Mouse (Mus musculus): ENCODE results near the gene Ephx1. TPM values are rescaled to one million over a fixed set of nuclear protein-coding genes. Genes with fewer than 3 reads are reported as not detected.
"Not testable (repeated sequence)": the region's sequence is repeated elsewhere in the genome, so short reads cannot be mapped to it uniquely, and the experiment has no call there.

Ephx1 gene
- polyA plus RNA-seq, 3 experiments from 2014 or later, result 40.9 to 267 (median 215) TPM

GRCm38 (mm10) chr1:180974126-180974746 is 46.5 kb downstream of the Ephx1 start:
- ATAC-seq, result peak; percentile 60

GRCm38 (mm10) chr1:180972941-180973340 is 47.8 kb downstream of the Ephx1 start:
- ATAC-seq, result no peak

- no peak for ATAC-seq
Observed at GRCm38 (mm10) chr1:180967261-180967660, 53.4 kb downstream of the Ephx1 start.

- ATAC-seq, result no peak
Observed at GRCm38 (mm10) chr1:180966542-180966941, 54.2 kb downstream of the Ephx1 start.

GRCm38 (mm10) chr1:180965786-180966185 is 54.9 kb downstream of the Ephx1 start:
- no peak for ATAC-seq

- no peak for ATAC-seq
Observed at GRCm38 (mm10) chr1:180958797-180959196, 61.9 kb downstream of the Ephx1 start.

- no peak for ATAC-seq
Observed at GRCm38 (mm10) chr1:180957989-180958388, 62.7 kb downstream of the Ephx1 start.

GRCm38 (mm10) chr1:180956973-180957381 is 63.7 kb downstream of the Ephx1 start:
- no peak for ATAC-seq

- no peak for ATAC-seq
Observed at GRCm38 (mm10) chr1:180956401-180956800, 64.3 kb downstream of the Ephx1 start.

GRCm38 (mm10) chr1:180952808-180953207 is 67.9 kb downstream of the Ephx1 start:
- ATAC-seq, result no peak

- no peak for ATAC-seq
Observed at GRCm38 (mm10) chr1:180952085-180952746, 68.5 kb downstream of the Ephx1 start.

- no peak for ATAC-seq
Observed at GRCm38 (mm10) chr1:180946448-180946847, 74.3 kb downstream of the Ephx1 start.

GRCm38 (mm10) chr1:180945001-180945980 is 75.4 kb downstream of the Ephx1 start:
- no peak for ATAC-seq

GRCm38 (mm10) chr1:180944553-180944952 is 76.2 kb downstream of the Ephx1 start:
- ATAC-seq, result no peak

- no peak for ATAC-seq
Observed at GRCm38 (mm10) chr1:180943896-180944295, 76.8 kb downstream of the Ephx1 start.

- peak; percentile 53 for ATAC-seq
Observed at GRCm38 (mm10) chr1:180943032-180943644, 77.6 kb downstream of the Ephx1 start.

- ATAC-seq, result peak; percentile 67
Observed at GRCm38 (mm10) chr1:180942166-180943031, 78.3 kb downstream of the Ephx1 start, which contains the start of gene Tmem63a. TSS of gene Tmem63a (plus strand) at chr1:180942344.

- ATAC-seq, result no peak
Observed at GRCm38 (mm10) chr1:180941726-180942125, 79.0 kb downstream of the Ephx1 start.

GRCm38 (mm10) chr1:180940776-180941460 is 79.8 kb downstream of the Ephx1 start:
- ATAC-seq, result no peak

- not testable (repeated sequence) for ATAC-seq
Observed at GRCm38 (mm10) chr1:180938781-180939180, 81.9 kb downstream of the Ephx1 start.

- not testable (repeated sequence) for ATAC-seq
Observed at GRCm38 (mm10) chr1:180937631-180938030, 83.1 kb downstream of the Ephx1 start.
